Mouse (Mus musculus) frontal cortex, postnatal 36 days (tissue): ENCODE results near the gene Rnf150.
A peak's percentile ranks its signal among the peaks of the same experiment; 100 is the strongest.
"Not testable (repeated sequence)": the region's sequence is repeated elsewhere in the genome, so short reads cannot be mapped to it uniquely, and the experiment has no call there.

Experiments
- DNase-seq, 2 experiments: peaks; one replicate each; pipeline ENCODE4 v3.0.0; 2022; ENCODE audit warnings: low spot score in 2 of 2

The Rnf150 gene

GRCm38 (mm10) chr8:83074248-83074647, 211.1 kb downstream of the Rnf150 start:
- DNase-seq: no peak

- no peak for DNase-seq
Measured at GRCm38 (mm10) chr8:83076621-83077020, 213.5 kb downstream of the Rnf150 start.

- no peak for DNase-seq
Measured at GRCm38 (mm10) chr8:83077329-83077728, 214.2 kb downstream of the Rnf150 start.

GRCm38 (mm10) chr8:83078701-83079533, 215.8 kb downstream of the Rnf150 start:
- DNase-seq: no peak

- DNase-seq: no peak
Measured at GRCm38 (mm10) chr8:83079534-83079844, 216.3 kb downstream of the Rnf150 start.

GRCm38 (mm10) chr8:83081266-83081665, 218.1 kb downstream of the Rnf150 start:
- DNase-seq: no peak

- not testable (repeated sequence) for DNase-seq
Measured at GRCm38 (mm10) chr8:83081806-83082205, 218.7 kb downstream of the Rnf150 start.

GRCm38 (mm10) chr8:83082251-83082650, 219.1 kb downstream of the Rnf150 start:
- no peak for DNase-seq

- DNase-seq: no peak
Measured at GRCm38 (mm10) chr8:83083452-83083851, 220.3 kb downstream of the Rnf150 start.

- DNase-seq: no peak
Measured at GRCm38 (mm10) chr8:83085581-83085980, 222.4 kb downstream of the Rnf150 start.

- DNase-seq: no peak
Measured at GRCm38 (mm10) chr8:83086625-83087024, 223.5 kb downstream of the Rnf150 start.

GRCm38 (mm10) chr8:83087604-83088003, 224.4 kb downstream of the Rnf150 start:
- no peak for DNase-seq

- DNase-seq: no peak
Measured at GRCm38 (mm10) chr8:83088156-83088555, 225.0 kb downstream of the Rnf150 start.

GRCm38 (mm10) chr8:83089336-83089986, 226.3 kb downstream of the Rnf150 start:
- peak; percentile 88 to 95 for DNase-seq

GRCm38 (mm10) chr8:83090446-83090845, 227.3 kb downstream of the Rnf150 start:
- no peak for DNase-seq

- peak in 1 of 2 experiments; percentile 44 for DNase-seq
Measured at GRCm38 (mm10) chr8:83100041-83100440, 236.9 kb downstream of the Rnf150 start.

- no peak for DNase-seq
Measured at GRCm38 (mm10) chr8:83102957-83103510, 239.9 kb downstream of the Rnf150 start.

GRCm38 (mm10) chr8:83103968-83104367, 240.8 kb downstream of the Rnf150 start:
- DNase-seq: no peak

- DNase-seq: no peak
Measured at GRCm38 (mm10) chr8:83109756-83110155, 246.6 kb downstream of the Rnf150 start.

- no peak for DNase-seq
Measured at GRCm38 (mm10) chr8:83110177-83110576, 247.0 kb downstream of the Rnf150 start.

- DNase-seq: peak in 1 of 2 experiments; percentile 40
Measured at GRCm38 (mm10) chr8:83135086-83135485, 271.9 kb downstream of the Rnf150 start.

GRCm38 (mm10) chr8:83140068-83140467, 276.9 kb downstream of the Rnf150 start:
- no peak for DNase-seq

- DNase-seq: no peak
Measured at GRCm38 (mm10) chr8:83140701-83141111, 277.6 kb downstream of the Rnf150 start.
